Mouse (Mus musculus) C2C12 (cell line): ENCODE measurements around the gene Cnot11.

Experiments
- CTCF ChIP-seq: IDR thresholded peaks from one replicate; pipeline ENCODE4 v1.5.1; 2011; ENCODE audit not compliant: control insufficient read depth, insufficient read depth, insufficient read length
- MAX ChIP-seq: IDR thresholded peaks from one replicate; pipeline ENCODE4 v1.6.1; 2011; ENCODE audit warnings: mild to moderate bottlenecking, control low read depth

GRCm38 (mm10) chr1:39496995-39497394 lies 37.8 kb upstream of the Cnot11 start:
- TF ChIP-seq CTCF: no peak
- no peak for TF ChIP-seq MAX
